19 mouse cellular contexts compared by ENCODE assay signal in genomic region chr5:65891251-65891826, GRCm38 (mm10). TPM values are rescaled to one million over a fixed set of nuclear protein-coding genes. Genes with fewer than 3 reads are reported as not detected.
A peak's percentile ranks its signal among the peaks of the same experiment; 100 is the strongest.
DNase-seq lines count a peak whose midpoint lies in the region; ATAC-seq lines count a peak whose summit lies in the region.
"Had no signal": no experiment of that assay in that cellular context is flagged by ENCODE, and none has a peak within 500 bp of the region (broad histone marks: within the 10 kb centered on the region; RNA-seq: fewer than 3 reads in every experiment).

No protein-coding gene starts in this region.

- no peaks in the 10 kb centered on the region for H3K27me3 ChIP-seq in forebrain, embryonic 15.5 days
- H3K27me3 ChIP-seq in forebrain, embryonic 10.5 days (ENCODE audit: poor library complexity, severe bottlenecking): no peaks in the 10 kb centered on the region
- no peaks in the 10 kb centered on the region for H3K27me3 ChIP-seq in forebrain, embryonic 16.5 days (replicated peaks; ENCODE audit: control insufficient read depth, insufficient read depth, low read length)
- H3K27me3 ChIP-seq in neural tube, embryonic 15.5 days (replicated peaks): no peaks in the 10 kb centered on the region
- H3K27me3 ChIP-seq: hindbrain, embryonic 15.5 days; intestine, embryonic 15.5 days had no signal

- no peak overlapping the region for H3K4me2 ChIP-seq in forebrain, embryonic 15.5 days (replicated peaks)
- H3K4me2 ChIP-seq in forebrain, embryonic 16.5 days (ENCODE audit: low read length): no peak overlapping the region; the same call in 1 of the 2 replicates
- no peak overlapping the region for H3K4me2 ChIP-seq in neural tube, embryonic 15.5 days
- H3K4me2 ChIP-seq: hindbrain, embryonic 15.5 days; intestine, embryonic 15.5 days had no signal

- no peak overlapping the region for H3K27ac ChIP-seq in forebrain, embryonic 15.5 days (replicated peaks)
- H3K27ac ChIP-seq in forebrain, embryonic 10.5 days: no peak overlapping the region
- no peak overlapping the region for H3K27ac ChIP-seq in forebrain, embryonic 16.5 days (ENCODE audit: low read length)
- H3K27ac ChIP-seq in neural tube, embryonic 15.5 days (replicated peaks): no peak overlapping the region
- H3K27ac ChIP-seq: hindbrain, embryonic 15.5 days; intestine, embryonic 15.5 days had no signal

- H3K4me3 ChIP-seq in forebrain, embryonic 15.5 days: no peak overlapping the region
- no peak overlapping the region for H3K4me3 ChIP-seq in forebrain, embryonic 10.5 days
- no peak overlapping the region for H3K4me3 ChIP-seq in forebrain, embryonic 16.5 days (replicated peaks; ENCODE audit: low read length)
- no peak overlapping the region for H3K4me3 ChIP-seq in neural tube, embryonic 15.5 days (replicated peaks)
- H3K4me3 ChIP-seq: hindbrain, embryonic 15.5 days; intestine, embryonic 15.5 days had no signal

- H3K9me3 ChIP-seq in forebrain, embryonic 15.5 days: no peaks in the 10 kb centered on the region
- no peaks in the 10 kb centered on the region for H3K9me3 ChIP-seq in forebrain, embryonic 10.5 days
- H3K9me3 ChIP-seq in forebrain, embryonic 16.5 days (ENCODE audit: control insufficient read depth, low read length): no peaks in the 10 kb centered on the region
- H3K9me3 ChIP-seq in neural tube, embryonic 15.5 days (replicated peaks): no peaks in the 10 kb centered on the region
- H3K9me3 ChIP-seq: hindbrain, embryonic 15.5 days; intestine, embryonic 15.5 days had no signal

- 0 out of 2 replicates have a peak, but pooled peaks have one; percentile 46 for ATAC-seq in forebrain, embryonic 15.5 days (replicated peaks)
- ATAC-seq in forebrain, embryonic 16.5 days: peak; percentile 61
- ATAC-seq in neural tube, embryonic 15.5 days (ENCODE audit: low FRiP score): no peak
- ATAC-seq: intestine, embryonic 15.5 days had no signal

- H3K4me1 ChIP-seq in forebrain, embryonic 15.5 days: 0 out of 2 replicates have a peak, but pooled peaks cover 5% of the 10 kb centered on the region
- H3K4me1 ChIP-seq in forebrain, embryonic 10.5 days: peaks cover 9% of the 10 kb centered on the region; the same call in 1 of the 2 replicates
- H3K4me1 ChIP-seq in forebrain, embryonic 16.5 days (replicated peaks; ENCODE audit: control insufficient read depth, insufficient read depth, low read length): 0 out of 2 replicates have a peak, but pooled peaks cover 4% of the 10 kb centered on the region
- 0 out of 2 replicates have a peak, but pooled peaks cover 4% of the 10 kb centered on the region for H3K4me1 ChIP-seq in neural tube, embryonic 15.5 days
- H3K4me1 ChIP-seq: hindbrain, embryonic 15.5 days; intestine, embryonic 15.5 days had no signal

- H3K9ac ChIP-seq in forebrain, embryonic 15.5 days (replicated peaks): no peak overlapping the region
- H3K9ac ChIP-seq in forebrain, embryonic 16.5 days (replicated peaks; ENCODE audit: low read depth, low read length): no peak overlapping the region
- no peak overlapping the region for H3K9ac ChIP-seq in neural tube, embryonic 15.5 days (replicated peaks)
- H3K9ac ChIP-seq: hindbrain, embryonic 15.5 days; intestine, embryonic 15.5 days had no signal

- 41% methylated on average over 14 of the region's 14 CpGs for WGBS in forebrain, embryonic 15.5 days
- WGBS in forebrain, embryonic 10.5 days: 79% methylated on average over 14 of the region's 14 CpGs
- WGBS in forebrain, embryonic 16.5 days: 43% methylated on average over 14 of the region's 14 CpGs
- 60% methylated on average over 14 of the region's 14 CpGs for WGBS in neural tube, embryonic 15.5 days

- DNase-seq in cerebellum, postnatal 14 days: peak; percentile 63 to 69
- DNase-seq in cerebellum, adult 11 months: no peak
- no peak for DNase-seq in forebrain, embryonic 10.5 days (ENCODE audit: extremely low spot score, low spot score)
- DNase-seq in A20 (ENCODE audit: low read depth, low spot score): peak; percentile 2
- no peak for DNase-seq in adipocyte (ENCODE audit: low spot score)
- DNase-seq: adrenal gland, postnatal 14 days; gastrocnemius, postnatal 36 days; heart, postnatal 4 days; kidney, adult 8-10 months; kidney, postnatal 10 days; lung, postnatal 4 days; right cerebral cortex, postnatal 25 days; spleen, adult 18-20 months had no signal

- no peaks in the 10 kb centered on the region for H3K36me3 ChIP-seq in forebrain, embryonic 15.5 days
- no peaks in the 10 kb centered on the region for H3K36me3 ChIP-seq in forebrain, embryonic 10.5 days (replicated peaks)
- no peaks in the 10 kb centered on the region for H3K36me3 ChIP-seq in forebrain, embryonic 16.5 days (ENCODE audit: control insufficient read depth, insufficient read depth)
- H3K36me3 ChIP-seq in neural tube, embryonic 15.5 days: no peaks in the 10 kb centered on the region
- H3K36me3 ChIP-seq: hindbrain, embryonic 15.5 days; intestine, embryonic 15.5 days had no signal

RNA-seq across cellular contexts. Expression of gene Rhoh, which starts 30.3 kb away (rescaled TPM):
- polyA plus RNA-seq in forebrain, embryonic 15.5 days (2015; fragmentation: Nextera tagmentation; extraction: Ambion mirVana): 0.36 and 0.38 TPM in 2 replicates
- polyA plus RNA-seq in forebrain, embryonic 10.5 days (2016; fragmentation: Nextera tagmentation; extraction: Ambion mirVana): 0.12 and 0.26 TPM in 2 replicates
- polyA plus RNA-seq in forebrain, embryonic 16.5 days (2015; fragmentation: Nextera tagmentation; extraction: Ambion mirVana): 0.30 and 0.31 TPM in 2 replicates
- 0.78 and 12.5 TPM in 2 replicates for polyA plus RNA-seq in neural tube, embryonic 15.5 days (2015; fragmentation: Nextera tagmentation; extraction: Ambion mirVana)

RNA-seq across cellular contexts. Expression of gene Chrna9, which starts 43.4 kb away (rescaled TPM):
- not detected in 2 replicates for polyA plus RNA-seq in forebrain, embryonic 15.5 days (2015; fragmentation: Nextera tagmentation; extraction: Ambion mirVana)
- 0.14 TPM in 1 of 2 replicates, not detected in the other for polyA plus RNA-seq in forebrain, embryonic 10.5 days (2016; fragmentation: Nextera tagmentation; extraction: Ambion mirVana)
- not detected in 2 replicates for polyA plus RNA-seq in forebrain, embryonic 16.5 days (2015; fragmentation: Nextera tagmentation; extraction: Ambion mirVana)
- polyA plus RNA-seq in neural tube, embryonic 15.5 days (2015; fragmentation: Nextera tagmentation; extraction: Ambion mirVana): 3.5 TPM in 1 of 2 replicates, not detected in the other
- polyA plus RNA-seq: hindbrain, embryonic 15.5 days; intestine, embryonic 15.5 days; liver, adult 2 months had no signal

Comparison
In these comparisons a context has a peak if more than half of its experiments do, and no peak if none do; other contexts are left out.
1. DNase-seq: peak in cerebellum, postnatal 14 days (2 of 2) and A20 (single experiment); none in cerebellum, adult 11 months (single experiment), forebrain, embryonic 10.5 days (single experiment) and adipocyte (single experiment).